Mouse (Mus musculus): ENCODE results near the gene Il12rb1. TPM values are rescaled to one million over a fixed set of nuclear protein-coding genes. Genes with fewer than 3 reads are reported as not detected.

The Il12rb1 gene
- polyA plus RNA-seq, 1 experiment: 1.1 TPM

GRCm38 (mm10) chr8:70850947-70851346, 42.7 kb downstream of the Il12rb1 start:
- no peak for DNase-seq (ENCODE audit: low read depth)

DNA sequence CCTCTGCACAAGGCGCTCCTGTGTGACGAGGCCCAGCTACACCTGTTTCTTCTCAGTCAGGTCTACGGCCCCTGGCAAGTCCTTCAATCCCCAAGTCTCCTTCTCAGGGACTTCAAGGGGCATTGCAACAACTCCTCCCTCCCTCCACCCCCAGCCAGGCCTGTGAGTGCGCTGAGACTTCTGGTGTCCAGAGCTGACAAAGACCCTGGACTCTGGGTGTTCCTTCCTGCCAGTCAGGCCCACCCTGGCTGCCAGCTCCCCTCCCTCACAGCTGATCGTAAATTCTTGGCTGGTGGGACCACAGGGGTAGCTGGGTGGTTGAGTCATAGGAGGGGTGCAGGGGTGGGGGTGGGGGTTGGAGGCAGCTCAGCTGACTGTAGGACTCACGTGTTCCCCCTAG, 43.6 kb downstream of the Il12rb1 start:
- DNase-seq (ENCODE audit: low read depth): no peak

- no peak for DNase-seq (ENCODE audit: low read depth)
Observed at GRCm38 (mm10) chr8:70852595-70853231, 44.5 kb downstream of the Il12rb1 start.

- no peak for DNase-seq (ENCODE audit: low read depth)
Observed at GRCm38 (mm10) chr8:70853863-70854262, 45.6 kb downstream of the Il12rb1 start.

DNA sequence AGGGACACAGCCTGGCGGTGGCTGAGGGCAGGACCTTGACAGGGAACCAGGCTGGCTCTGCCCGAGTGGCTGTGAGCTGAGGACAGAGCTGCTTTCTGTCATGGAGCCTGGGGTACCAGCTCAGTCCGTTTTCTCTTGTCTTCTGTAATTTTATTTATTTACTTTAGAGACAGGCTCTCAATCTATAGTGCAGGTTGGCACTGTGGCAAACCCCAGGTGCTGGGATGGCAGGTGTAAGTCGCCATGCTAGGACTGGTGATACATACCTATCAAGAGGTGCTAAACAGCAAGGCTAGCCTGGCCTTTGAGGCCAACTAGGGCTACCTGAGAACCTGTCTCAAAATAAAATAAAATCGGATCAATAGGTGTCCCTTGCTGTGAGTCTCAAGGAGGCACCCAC, 47.8 kb downstream of the Il12rb1 start:
- no peak for DNase-seq (ENCODE audit: low read depth)

DNA sequence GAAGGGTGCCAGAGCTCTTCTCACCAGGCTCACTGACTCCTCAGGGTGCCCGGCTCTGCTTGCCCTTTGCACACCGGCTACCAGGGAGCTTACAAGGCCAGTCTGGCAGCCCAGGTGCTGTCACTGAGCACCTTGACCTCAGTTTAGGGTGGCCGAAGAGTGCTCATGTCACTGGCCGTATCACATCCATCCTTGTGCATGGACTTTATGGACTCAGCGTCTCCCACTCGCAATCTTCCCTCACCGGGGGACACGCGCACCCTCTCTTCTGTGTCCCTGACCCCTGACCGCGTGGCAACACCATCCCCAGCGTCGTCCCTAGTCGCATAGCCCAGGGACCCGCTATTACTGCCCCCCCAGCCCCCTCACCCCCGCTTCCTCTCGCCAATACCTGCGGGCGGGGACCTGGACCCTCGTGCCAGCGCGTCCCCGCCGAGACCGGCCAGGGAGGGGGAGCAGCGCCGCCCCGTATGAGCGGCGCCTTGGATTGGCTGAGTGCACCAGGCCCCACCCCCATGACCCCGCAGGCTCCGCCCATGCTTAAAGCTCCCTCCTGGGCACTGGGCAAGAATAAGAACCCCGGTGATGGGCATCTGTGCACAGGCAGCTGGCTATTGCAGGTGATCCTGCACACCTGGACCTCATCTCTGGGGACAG, 48.4 kb downstream of the Il12rb1 start:
- DNase-seq (ENCODE audit: low read depth): no peak

GRCm38 (mm10) chr8:70857516-70857915, 49.3 kb downstream of the Il12rb1 start:
- DNase-seq (ENCODE audit: low read depth): no peak

DNA sequence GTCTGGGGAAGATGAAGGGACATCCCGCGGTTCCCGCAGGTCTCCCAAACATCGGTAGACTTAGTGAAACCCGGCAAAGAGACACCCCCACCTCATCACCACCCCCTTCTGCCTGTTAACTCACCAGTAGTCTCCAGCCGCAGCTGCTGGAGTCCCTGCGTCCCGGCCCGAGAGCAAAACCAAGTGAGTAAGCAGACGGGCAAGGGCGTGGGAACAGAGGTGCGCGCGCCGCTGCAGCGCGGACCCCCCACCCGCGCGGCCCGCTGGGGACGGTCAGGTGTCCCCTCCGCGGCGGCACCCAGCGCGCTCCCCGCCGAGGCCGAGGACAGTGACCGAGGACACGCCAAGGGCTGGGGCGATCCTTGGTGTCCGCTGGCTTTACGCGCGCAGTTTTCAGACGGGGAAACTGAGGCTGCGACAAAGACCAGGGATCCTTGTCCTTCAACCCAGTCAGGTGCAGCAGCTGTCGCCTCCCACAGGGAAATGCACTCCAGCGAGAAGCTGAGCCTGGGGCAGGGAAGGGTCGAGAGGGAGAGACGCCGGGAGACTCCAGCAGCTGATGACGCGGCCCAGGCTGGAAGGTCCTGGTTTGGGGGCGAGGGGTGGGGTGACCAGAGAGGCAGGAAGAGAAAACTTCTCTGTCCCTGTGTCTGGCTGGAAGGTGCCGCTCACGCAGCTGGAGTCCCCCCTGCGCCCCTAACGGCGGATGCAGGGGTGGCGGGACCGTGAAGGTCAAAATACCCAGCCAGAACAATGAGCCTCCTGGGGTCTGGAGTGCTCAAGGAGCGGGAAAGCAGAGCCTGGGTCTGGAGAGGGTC, 54.8 kb downstream of the Il12rb1 start, which contains the start of gene Kcnn1:
Kcnn1 (minus strand) TSS at position 435 of the 818 bp plus-strand sequence.
- no peak for DNase-seq (ENCODE audit: low read depth)

- DNase-seq (ENCODE audit: low read depth): no peak
Observed at GRCm38 (mm10) chr8:70863956-70864711, 55.9 kb downstream of the Il12rb1 start.

DNA sequence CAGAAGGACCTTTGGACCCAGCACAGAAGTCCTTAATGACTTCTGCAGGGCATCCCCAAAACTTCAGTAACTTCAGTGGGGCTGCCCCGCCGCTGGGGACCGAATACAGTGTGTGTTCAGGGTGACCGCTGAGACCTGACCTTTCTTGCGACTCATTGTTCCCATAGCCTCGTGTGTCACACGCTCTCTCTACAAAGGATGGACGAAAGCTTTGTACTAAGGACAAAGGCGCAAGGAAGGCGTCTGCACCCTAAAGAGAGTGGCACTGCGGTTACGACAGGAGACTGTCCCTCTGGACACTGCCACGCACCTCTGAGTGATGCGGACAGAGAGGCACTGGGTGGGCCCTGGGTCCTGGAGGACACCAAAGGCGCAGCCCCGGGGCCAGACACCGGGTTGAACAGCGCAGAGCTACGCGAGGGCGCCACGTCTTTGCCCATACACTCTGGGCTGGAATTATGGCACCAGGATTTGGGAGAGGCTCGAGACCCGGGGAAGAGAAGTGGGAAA, 56.5 kb downstream of the Il12rb1 start:
- DNase-seq (ENCODE audit: low read depth): no peak

- peak; percentile 74 for DNase-seq (ENCODE audit: low read depth)
Observed at GRCm38 (mm10) chr8:70865350-70866000, 57.2 kb downstream of the Il12rb1 start.

GRCm38 (mm10) chr8:70866001-70866520, 57.8 kb downstream of the Il12rb1 start:
- DNase-seq (ENCODE audit: low read depth): no peak

DNA sequence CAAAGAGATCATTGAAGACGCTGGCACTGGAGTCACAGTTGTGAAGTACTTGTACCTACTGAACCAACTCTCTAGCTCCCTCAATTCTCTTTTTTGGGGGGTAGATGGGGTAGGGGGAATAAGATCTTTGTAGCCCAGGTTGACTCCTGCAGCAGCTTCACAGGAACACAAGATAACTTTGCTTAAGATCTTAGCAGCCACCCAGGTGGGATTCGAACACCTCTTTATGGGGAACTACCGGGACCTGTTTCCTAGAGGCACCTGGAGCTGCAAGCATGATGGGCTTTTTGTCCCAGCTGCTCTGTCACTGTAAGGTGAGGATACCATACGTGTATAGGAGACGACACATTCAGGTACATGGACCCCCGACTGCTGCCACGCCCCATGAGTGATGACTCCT, 58.3 kb downstream of the Il12rb1 start:
- no peak for DNase-seq (ENCODE audit: low read depth)

DNA sequence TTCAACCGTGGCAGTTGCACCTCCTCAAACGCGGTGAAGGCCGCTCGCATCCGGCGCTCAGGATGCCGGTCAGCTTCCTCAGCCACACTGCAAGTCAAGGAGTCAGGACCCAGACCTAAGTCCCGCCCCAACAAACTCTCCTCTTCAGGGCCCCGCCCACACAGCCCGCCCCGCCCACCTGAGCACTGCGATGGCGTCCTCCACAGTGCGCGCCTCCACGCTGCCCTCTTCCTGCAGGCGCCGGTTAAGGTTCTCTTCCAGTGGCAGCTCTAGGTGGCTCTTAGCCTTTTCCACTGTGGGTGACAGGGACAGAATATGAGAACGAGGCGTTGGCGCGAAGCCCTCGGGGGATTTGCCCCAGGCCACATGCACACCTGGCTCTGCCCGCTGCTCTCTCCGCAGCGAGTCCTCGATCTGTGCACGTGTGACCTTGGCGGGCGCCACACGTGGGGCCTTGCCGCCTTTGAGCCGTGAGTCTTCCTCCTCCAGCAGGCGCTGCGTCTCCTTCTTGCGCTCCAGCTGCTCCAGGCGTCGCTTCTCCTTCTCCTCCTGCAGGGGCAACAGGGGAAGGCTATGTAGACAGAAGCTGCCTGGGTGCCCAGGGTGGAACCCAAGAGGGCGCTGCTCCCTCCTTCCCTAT, 60.4 kb downstream of the Il12rb1 start:
- no peak for DNase-seq (ENCODE audit: low read depth)

DNA sequence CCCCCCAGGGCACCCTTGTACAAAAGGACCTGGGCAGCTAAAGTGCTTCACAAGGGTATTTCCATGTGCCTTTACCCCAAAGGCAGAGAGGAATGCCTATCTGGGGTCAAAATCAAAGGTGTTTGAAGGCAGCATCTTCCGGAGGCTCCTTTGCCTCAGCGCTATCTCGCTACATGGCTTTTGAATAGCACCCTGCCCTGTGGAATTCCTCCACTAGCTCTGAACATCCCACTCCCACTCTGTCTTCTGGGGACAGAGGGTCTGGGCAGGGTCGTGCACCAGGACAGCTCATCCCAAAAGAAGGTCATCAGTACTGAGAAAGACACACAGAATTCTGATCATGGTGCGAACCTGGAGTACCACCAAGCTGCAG, 60.9 kb downstream of the Il12rb1 start:
- DNase-seq (ENCODE audit: low read depth): no peak

- DNase-seq (ENCODE audit: low read depth): no peak
Observed at GRCm38 (mm10) chr8:70869601-70870041, 61.4 kb downstream of the Il12rb1 start.
